Mouse (Mus musculus) brain, embryonic 14.5 days (tissue): ENCODE measurements around the gene Aif1. TPM values are rescaled to one million over a fixed set of nuclear protein-coding genes. Genes with fewer than 3 reads are reported as not detected.
"Not testable (repeated sequence)": the region's sequence is repeated elsewhere in the genome, so short reads cannot be mapped to it uniquely, and the experiment has no call there.

Experiments used
- DNase-seq: peaks from one replicate; pipeline ENCODE4 v3.0.0-alpha.2; 2011; ENCODE audit warnings: low read depth
- CTCF ChIP-seq: fragments of 200-500 bp; IDR thresholded peaks from 2 replicates; pipeline ENCODE4 v1.5.1; 2012; ENCODE audit warnings: inconsistent platforms, mild to moderate bottlenecking, moderate library complexity, borderline replicate concordance; ENCODE audit not compliant: insufficient read depth, insufficient read length; ENCODE audit errors: extremely low read depth
- POLR2A ChIP-seq: fragments of 200-500 bp; IDR thresholded peaks from 2 replicates; pipeline ENCODE4 v1.6.1; 2012; ENCODE audit warnings: mild to moderate bottlenecking, inconsistent platforms, borderline replicate concordance; ENCODE audit not compliant: poor library complexity, insufficient read depth, insufficient read length, severe bottlenecking; ENCODE audit errors: extremely low read depth
- polyA plus RNA-seq: library from polyadenylated mRNA; depleted of rRNA; stranded (reverse); fragments of >200 nt; gene quantifications from 2 replicates; pipeline ENCODE4 v1.2.3, GENCODE M21; 2012; rRNA removed

The Aif1 gene
- polyA plus RNA-seq, 1 experiment: 1.6 TPM

DNA sequence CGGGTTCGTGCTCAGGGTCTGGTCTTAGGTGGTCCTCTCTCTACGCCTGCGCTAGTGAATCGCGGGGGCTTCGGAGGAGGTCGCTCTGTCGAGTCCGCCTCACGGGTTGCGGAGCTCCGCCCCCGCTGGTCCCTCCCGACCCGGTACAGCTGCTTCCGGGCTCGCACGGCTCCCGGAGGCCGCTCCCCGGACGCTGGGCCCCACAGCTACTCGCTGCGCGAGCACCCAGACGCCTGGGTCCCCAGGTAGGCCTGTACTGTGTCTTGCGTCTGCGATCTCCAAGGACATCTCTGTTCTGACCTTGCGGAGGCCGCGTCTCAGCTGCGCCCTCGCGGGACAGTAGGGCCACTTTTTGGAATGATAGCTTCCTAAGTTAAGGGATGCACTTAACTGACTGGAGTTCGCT is 49.7 kb downstream of the Aif1 start, which contains the start of gene D17H6S53E:
Gene D17H6S53E, plus strand, starts transcription at position 168 of the 406 bp plus-strand sequence.
- TF ChIP-seq POLR2A (peak; percentile 62), CTCF (no peak)
- peak; percentile 81 for DNase-seq

DNA sequence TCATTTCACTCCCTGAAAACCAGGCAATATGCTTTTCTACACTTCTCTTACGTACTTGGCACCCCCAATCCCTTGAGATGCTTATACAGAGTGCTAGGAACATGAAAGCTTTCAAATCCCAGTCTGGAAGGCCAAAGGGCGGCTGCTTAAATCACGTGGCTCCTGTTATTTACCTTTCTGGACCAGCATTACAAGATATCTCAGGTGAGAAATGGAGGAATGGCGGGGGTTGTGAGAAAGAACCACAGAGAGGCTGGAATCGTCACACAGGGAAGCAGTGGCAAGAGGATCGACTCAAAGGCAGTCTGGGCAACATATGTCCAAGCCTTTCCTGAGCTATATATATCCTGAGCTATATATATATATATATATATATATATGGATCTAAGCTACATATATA is 50.3 kb downstream of the Aif1 start:
- no peak for TF ChIP-seq POLR2A
- TF ChIP-seq CTCF: no peak
- no peak for DNase-seq

DNA sequence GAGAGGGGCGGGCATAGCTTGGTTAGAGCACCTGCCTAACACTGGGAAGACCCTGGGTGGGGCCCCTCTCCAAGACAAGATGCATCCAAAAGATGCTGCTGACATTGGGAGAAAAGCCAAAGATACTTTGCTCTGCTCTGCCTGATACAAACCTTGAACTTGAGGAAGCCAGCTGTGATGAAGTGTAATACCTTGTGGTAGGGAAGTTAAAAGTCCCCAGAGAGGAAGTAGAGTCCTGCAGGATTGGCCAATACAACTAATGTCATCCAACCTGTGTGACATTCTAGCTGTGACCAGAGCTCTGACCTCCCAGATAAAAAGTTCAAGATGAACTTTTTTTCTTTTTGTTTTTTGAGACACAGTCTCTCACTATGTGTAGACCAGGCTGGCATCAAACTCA is 50.8 kb downstream of the Aif1 start:
- DNase-seq: no peak
- TF ChIP-seq POLR2A (no peak), CTCF (no peak)

DNA sequence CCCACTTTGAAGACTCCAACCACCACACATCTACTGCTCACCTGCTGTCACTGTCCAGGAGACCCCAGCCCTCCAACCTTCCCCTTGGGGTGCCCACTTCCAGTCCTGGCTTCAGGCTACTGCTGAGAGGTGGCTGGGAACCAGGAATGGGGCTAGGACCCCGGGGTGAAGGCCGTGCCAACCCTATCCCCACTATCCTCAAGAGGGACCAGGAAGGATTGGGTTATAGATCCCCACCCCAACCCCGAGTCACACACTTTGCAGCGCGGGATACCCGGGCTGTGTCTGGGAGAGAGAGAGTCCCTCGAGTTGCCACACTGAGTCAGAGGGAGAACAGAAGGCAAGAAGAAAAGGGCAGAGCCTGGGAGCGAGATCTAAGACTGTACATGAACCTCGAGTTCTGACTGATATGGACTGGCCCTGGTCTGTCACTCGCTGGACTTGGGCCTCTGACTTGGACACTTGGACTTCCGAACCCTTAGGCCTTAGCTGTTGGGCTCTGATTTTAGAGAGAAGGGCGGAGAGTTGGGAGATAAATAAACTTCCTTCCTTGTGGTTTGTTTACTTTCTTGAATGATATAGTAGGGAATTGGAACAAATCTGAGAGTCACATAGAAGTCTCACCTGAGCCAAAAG is 51.5 kb downstream of the Aif1 start:
- DNase-seq: not testable (repeated sequence)

DNA sequence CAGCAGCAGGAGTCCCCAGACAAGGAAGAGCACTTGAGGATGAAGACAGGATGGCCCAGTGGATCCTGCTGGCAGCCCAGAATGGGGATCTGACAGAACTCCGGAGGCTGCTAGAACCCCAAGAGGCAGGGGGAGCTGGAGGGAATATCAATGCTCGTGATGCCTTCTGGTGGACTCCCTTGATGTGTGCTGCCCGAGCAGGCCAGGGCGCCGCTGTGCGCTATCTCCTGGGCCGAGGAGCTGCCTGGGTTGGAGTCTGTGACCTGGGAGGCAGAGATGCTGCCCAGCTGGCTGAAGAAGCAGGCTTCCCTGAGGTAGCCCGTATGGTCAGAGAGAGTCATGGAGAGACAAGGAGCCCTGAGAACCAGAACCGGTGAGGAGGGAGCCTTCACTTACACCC is 52.6 kb downstream of the Aif1 start:
- DNase-seq: not testable (repeated sequence)

DNA sequence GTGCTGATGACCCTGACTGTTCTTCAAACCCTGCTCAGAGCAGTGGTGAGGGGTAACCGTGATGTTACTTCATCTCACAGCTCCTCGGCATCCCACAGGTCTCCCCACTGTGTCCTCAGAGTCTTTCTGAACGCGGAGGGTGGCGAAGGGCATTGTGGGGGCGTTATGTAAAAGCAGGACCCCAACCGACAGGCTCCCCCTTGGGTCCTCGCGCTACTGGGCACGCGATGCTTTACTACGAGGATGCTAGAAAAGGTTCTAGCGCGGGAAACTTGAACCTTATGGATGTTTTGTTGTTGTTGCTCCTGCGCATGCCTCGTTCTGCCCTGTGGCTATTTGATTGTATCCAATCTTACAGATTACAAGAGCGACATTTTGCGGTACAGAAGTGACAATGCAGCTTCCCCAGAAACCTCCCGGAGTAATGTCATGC is 54.0 kb downstream of the Aif1 start, which contains the start of gene Csnk2b:
Gene Csnk2b, minus strand, starts transcription at position 183 of the 433 bp plus-strand sequence.
- DNase-seq: peak; percentile 92
- TF ChIP-seq POLR2A (no peak), CTCF (peak; percentile 36; the same call in 1 of the 2 replicates)

DNA sequence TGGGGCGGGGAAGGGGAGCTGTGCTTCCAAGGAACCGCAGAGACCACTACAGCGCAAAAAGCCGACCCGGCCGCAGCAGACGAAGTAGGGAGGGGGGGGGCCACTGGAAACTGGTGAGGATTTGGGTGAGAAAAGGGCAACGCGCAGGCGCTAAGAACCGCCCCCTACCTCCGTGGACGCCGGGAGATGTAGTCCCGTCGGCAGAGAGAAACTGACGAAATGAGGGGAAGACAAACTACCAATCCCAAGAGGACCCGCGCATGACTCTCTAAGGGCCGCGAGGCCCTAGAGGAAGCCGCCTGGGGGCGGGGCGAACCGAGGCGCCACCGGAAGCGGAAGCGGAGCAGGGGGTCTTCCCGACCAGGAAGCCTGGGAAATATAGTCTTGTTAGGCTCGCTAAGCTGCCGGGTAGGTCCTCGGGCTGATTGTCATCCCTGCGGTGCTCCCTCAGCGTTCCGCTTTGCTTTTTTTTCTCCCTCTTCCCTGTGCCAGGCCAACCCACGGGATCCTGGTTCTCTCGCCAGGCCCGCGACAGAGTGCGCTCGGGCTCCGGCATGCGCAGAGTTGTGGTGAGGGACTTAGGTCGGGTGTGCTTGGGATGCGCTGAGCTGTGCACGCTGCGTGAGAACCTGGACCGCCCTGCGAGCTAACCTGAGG is 54.6 kb downstream of the Aif1 start, which contains the start of gene Gpank1:
Gene Gpank1, plus strand, starts transcription at position 313 of the 657 bp plus-strand sequence.
- peak; percentile 100 for DNase-seq
- TF ChIP-seq CTCF: no peak
- TF ChIP-seq POLR2A: peak; percentile 53; the same call in 1 of the 2 replicates

Other genes starting within 250 kb of the Aif1 start
- 28.0 and 29.6 TPM in 2 replicates for gene Neu1, start 244.8 kb downstream of the Aif1 start, polyA plus RNA-seq
- gene Hspa1b, start 216.8 kb downstream of the Aif1 start, polyA plus RNA-seq: 6.3 and 7.1 TPM in 2 replicates
- not detected in 2 replicates for gene Gm20481, start 206.2 kb downstream of the Aif1 start, polyA plus RNA-seq
- gene Hspa1a, start 203.9 kb downstream of the Aif1 start, polyA plus RNA-seq: 6.3 and 6.6 TPM in 2 replicates
- gene Hspa1l, start 203.4 kb downstream of the Aif1 start, polyA plus RNA-seq: 0.14 and 0.40 TPM in 2 replicates
- gene Lsm2, start 194.2 kb downstream of the Aif1 start, polyA plus RNA-seq: 136 and 185 TPM in 2 replicates
- gene Vars, start 175.1 kb downstream of the Aif1 start, polyA plus RNA-seq: 99.2 and 119 TPM in 2 replicates
- gene Vwa7, start 159.5 kb downstream of the Aif1 start, polyA plus RNA-seq: 0.49 and 0.71 TPM in 2 replicates
- 4.0 and 6.5 TPM in 2 replicates for gene Sapcd1, start 148.1 kb downstream of the Aif1 start, polyA plus RNA-seq
- 4.2 and 6.4 TPM in 2 replicates for gene Msh5, start 129.3 kb downstream of the Aif1 start, polyA plus RNA-seq
- 69.6 and 89.8 TPM in 2 replicates for gene Clic1, start 126.1 kb downstream of the Aif1 start, polyA plus RNA-seq
- gene Ddah2, start 117.0 kb downstream of the Aif1 start, polyA plus RNA-seq: 322 and 438 TPM in 2 replicates
- 0.42 and 0.50 TPM in 2 replicates for gene Ly6g6c, start 110.7 kb downstream of the Aif1 start, polyA plus RNA-seq
- gene Mpig6b, start 109.9 kb downstream of the Aif1 start, polyA plus RNA-seq: 0.30 and 0.35 TPM in 2 replicates
- gene Ly6g6e, start 99.2 kb downstream of the Aif1 start, polyA plus RNA-seq: 1.2 and 12.4 TPM in 2 replicates
- 1.8 and 2.7 TPM in 2 replicates for gene Ly6g6d, start 98.0 kb downstream of the Aif1 start, polyA plus RNA-seq
- 0.15 and 0.30 TPM in 2 replicates for gene Ly6g6f, start 90.5 kb downstream of the Aif1 start, polyA plus RNA-seq
- gene Abhd16a, start 86.8 kb downstream of the Aif1 start, polyA plus RNA-seq: 91.0 and 135 TPM in 2 replicates
- gene Ly6g5c, start 67.8 kb downstream of the Aif1 start, polyA plus RNA-seq: not detected in 2 replicates
- gene Ly6g5b, start 60.6 kb downstream of the Aif1 start, polyA plus RNA-seq: 3.1 and 3.4 TPM in 2 replicates
- 21.4 and 25.3 TPM in 2 replicates for gene Gpank1, start 54.6 kb downstream of the Aif1 start, polyA plus RNA-seq
- gene Csnk2b, start 54.0 kb downstream of the Aif1 start, polyA plus RNA-seq: 243 and 257 TPM in 2 replicates
- 3.3 and 4.6 TPM in 2 replicates for gene D17H6S53E, start 49.7 kb downstream of the Aif1 start, polyA plus RNA-seq
- 0.93 and 1.1 TPM in 2 replicates for gene Apom, start 44.0 kb downstream of the Aif1 start, polyA plus RNA-seq
- gene Bag6, start 40.9 kb downstream of the Aif1 start, polyA plus RNA-seq: 378 and 427 TPM in 2 replicates
- gene Prrc2a, start 11.2 kb downstream of the Aif1 start, polyA plus RNA-seq: 367 and 409 TPM in 2 replicates
- gene Lst1, start 12.4 kb upstream of the Aif1 start, polyA plus RNA-seq: 8.2 and 11.8 TPM in 2 replicates
- 0.58 and 1.1 TPM in 2 replicates for gene Ltb, start 18.4 kb upstream of the Aif1 start, polyA plus RNA-seq
- gene Tnf, start 25.9 kb upstream of the Aif1 start, polyA plus RNA-seq: 0.15 and 0.21 TPM in 2 replicates
- gene Lta, start 29.3 kb upstream of the Aif1 start, polyA plus RNA-seq: 0.27 and 0.29 TPM in 2 replicates
- not detected in 2 replicates for gene Gm16181, start 44.8 kb upstream of the Aif1 start, polyA plus RNA-seq
- 72.5 and 74.9 TPM in 2 replicates for gene Atp6v1g2, start 57.6 kb upstream of the Aif1 start, polyA plus RNA-seq
- gene Nfkbil1, start 59.7 kb upstream of the Aif1 start, polyA plus RNA-seq: 13.4 and 17.3 TPM in 2 replicates
- gene Ddx39b, start 65.7 kb upstream of the Aif1 start, polyA plus RNA-seq: 887 and 1,110 TPM in 2 replicates
- gene H2-D1, start 86.7 kb upstream of the Aif1 start, polyA plus RNA-seq: 37.1 and 39.5 TPM in 2 replicates
- 0.10 TPM in 2 replicates for gene H2-Q1, start 144.3 kb upstream of the Aif1 start, polyA plus RNA-seq
- gene H2-Q2, start 166.2 kb upstream of the Aif1 start, polyA plus RNA-seq: 0.97 and 1.4 TPM in 2 replicates
- 2.9 and 3.0 TPM in 2 replicates for gene H2-Q4, start 203.5 kb upstream of the Aif1 start, polyA plus RNA-seq
- 0.57 and 0.58 TPM in 2 replicates for gene H2-Q6, start 248.8 kb upstream of the Aif1 start, polyA plus RNA-seq